Mouse (Mus musculus): ENCODE data around the gene Fbxo24.

Gene Fbxo24

GRCm38 (mm10) chr5:137601365-137601729, 27.5 kb downstream of the Fbxo24 start:
- peak; percentile 33 for DNase-seq (ENCODE audit: low read depth, low spot score)

GRCm38 (mm10) chr5:137600619-137601364, 28.0 kb downstream of the Fbxo24 start, which contains the start of gene Mospd3:
Gene Mospd3, minus strand, starts transcription at chr5:137601058.
- peak; percentile 98 for DNase-seq (ENCODE audit: low read depth, low spot score)

GRCm38 (mm10) chr5:137600281-137600618, 28.6 kb downstream of the Fbxo24 start:
- DNase-seq (ENCODE audit: low read depth, low spot score), result no peak

GRCm38 (mm10) chr5:137599600-137599999, 29.2 kb downstream of the Fbxo24 start:
- DNase-seq (ENCODE audit: low read depth, low spot score), result no peak

GRCm38 (mm10) chr5:137598100-137598826, 30.5 kb downstream of the Fbxo24 start:
- no peak for DNase-seq (ENCODE audit: low read depth, low spot score)

GRCm38 (mm10) chr5:137597625-137598024, 31.2 kb downstream of the Fbxo24 start:
- DNase-seq (ENCODE audit: low read depth, low spot score), result no peak

- DNase-seq (ENCODE audit: low read depth, low spot score), result no peak
Observed at GRCm38 (mm10) chr5:137596601-137597261, 32.1 kb downstream of the Fbxo24 start.

GRCm38 (mm10) chr5:137595921-137596320, 32.9 kb downstream of the Fbxo24 start:
- DNase-seq (ENCODE audit: low read depth, low spot score), result no peak

- no peak for DNase-seq (ENCODE audit: low read depth, low spot score)
Observed at GRCm38 (mm10) chr5:137590507-137590906, 38.3 kb downstream of the Fbxo24 start.

- DNase-seq (ENCODE audit: low read depth, low spot score), result peak; percentile 65
Observed at GRCm38 (mm10) chr5:137584976-137585375, 43.8 kb downstream of the Fbxo24 start.

GRCm38 (mm10) chr5:137583670-137584169, 45.1 kb downstream of the Fbxo24 start:
- DNase-seq (ENCODE audit: low read depth, low spot score), result peak; percentile 12

GRCm38 (mm10) chr5:137582702-137583101, 46.1 kb downstream of the Fbxo24 start:
- no peak for DNase-seq (ENCODE audit: low read depth, low spot score)

- DNase-seq (ENCODE audit: low read depth, low spot score), result no peak
Observed at GRCm38 (mm10) chr5:137580246-137580645, 48.6 kb downstream of the Fbxo24 start.

GRCm38 (mm10) chr5:137574470-137574901, 54.3 kb downstream of the Fbxo24 start:
- DNase-seq (ENCODE audit: low read depth, low spot score), result no peak

GRCm38 (mm10) chr5:137570691-137571586, 57.9 kb downstream of the Fbxo24 start:
- DNase-seq (ENCODE audit: low read depth, low spot score), result no peak

GRCm38 (mm10) chr5:137570181-137570580, 58.6 kb downstream of the Fbxo24 start:
- no peak for DNase-seq (ENCODE audit: low read depth, low spot score)

- no peak for DNase-seq (ENCODE audit: low read depth, low spot score)
Observed at GRCm38 (mm10) chr5:137569665-137570064, 59.1 kb downstream of the Fbxo24 start, which contains the start of gene Tfr2. Gene Tfr2, plus strand, starts transcription at chr5:137569840.

GRCm38 (mm10) chr5:137569031-137569430, 59.8 kb downstream of the Fbxo24 start:
- DNase-seq (ENCODE audit: low read depth, low spot score), result no peak

- no peak for DNase-seq (ENCODE audit: low read depth, low spot score)
Observed at GRCm38 (mm10) chr5:137568223-137568798, 60.5 kb downstream of the Fbxo24 start.

GRCm38 (mm10) chr5:137566416-137566815, 62.4 kb downstream of the Fbxo24 start:
- no peak for DNase-seq (ENCODE audit: low read depth, low spot score)

- DNase-seq (ENCODE audit: low read depth, low spot score), result no peak
Observed at GRCm38 (mm10) chr5:137565744-137566143, 63.1 kb downstream of the Fbxo24 start.

Data from forelimb bud, embryonic 11.5 days (tissue).